Mouse (Mus musculus) heart, embryonic 12.5 days (tissue): ENCODE measurements around the gene Wars. TPM values are rescaled to one million over a fixed set of nuclear protein-coding genes. Genes with fewer than 3 reads are reported as not detected.
"Not testable (repeated sequence)": the region's sequence is repeated elsewhere in the genome, so short reads cannot be mapped to it uniquely, and the experiment has no call there.

ENCODE experiments used
- ATAC-seq: fragments of 200-750 bp; cut with Nextera tagmentation; 2 replicates; pipeline ENCODE4 v1.8.0; 2017; ENCODE audit warnings: moderate TSS enrichment, moderate library complexity; ENCODE audit not compliant: insufficient number of reproducible peaks, low FRiP score
- H3K27ac ChIP-seq: fragments of 300-500 bp; sonication (generic); 2 replicates; pipeline ENCODE4 v1.5.1; 2016; ENCODE audit warnings: mild to moderate bottlenecking, moderate library complexity; ENCODE audit not compliant: poor library complexity, severe bottlenecking
- H3K27me3 ChIP-seq: fragments of 300-500 bp; sonication (generic); replicated peaks from 2 replicates; pipeline ENCODE4 v1.6.1; 2016; ENCODE audit warnings: mild to moderate bottlenecking, moderate library complexity
- H3K36me3 ChIP-seq: fragments of 300-500 bp; sonication (generic); 2 replicates; pipeline ENCODE4 v1.6.1; 2016; ENCODE audit warnings: mild to moderate bottlenecking, moderate library complexity
- H3K4me1 ChIP-seq: fragments of 300-500 bp; sonication (generic); replicated peaks from 2 replicates; pipeline ENCODE4 v1.6.1; 2016; ENCODE audit warnings: mild to moderate bottlenecking
- H3K4me2 ChIP-seq: fragments of 300-500 bp; sonication (generic); 2 replicates; pipeline ENCODE4 v1.6.1; 2016; ENCODE audit warnings: mild to moderate bottlenecking, moderate library complexity
- H3K4me3 ChIP-seq: fragments of 300-500 bp; sonication (generic); 2 replicates; pipeline ENCODE4 v1.5.1; 2016; ENCODE audit warnings: mild to moderate bottlenecking
- H3K9ac ChIP-seq: fragments of 300-500 bp; sonication (generic); 2 replicates; pipeline ENCODE4 v1.6.1; 2016; ENCODE audit warnings: mild to moderate bottlenecking, moderate library complexity
- H3K9me3 ChIP-seq: fragments of 300-500 bp; sonication (generic); replicated peaks from 2 replicates; pipeline ENCODE4 v1.6.1; 2016; ENCODE audit warnings: mild to moderate bottlenecking, moderate library complexity
- WGBS: fragments of 180-500 bp; shearing (Covaris S2); methylation state at CpG from one replicate; pipeline ENCODE4 v1.1.7; 2016; 5-methylcytosine and 5-hydroxymethylcytosine counted together
- polyA plus RNA-seq: library from polyadenylated mRNA; unstranded; fragments of >200 nt; fragmentation: Nextera tagmentation; extraction: Ambion mirVana; gene quantifications from 2 replicates; pipeline ENCODE4 v1.2.1, GENCODE M21; 2016

Gene Wars
- polyA plus RNA-seq, 1 experiment from 2014 or later: 71.5 TPM

DNA sequence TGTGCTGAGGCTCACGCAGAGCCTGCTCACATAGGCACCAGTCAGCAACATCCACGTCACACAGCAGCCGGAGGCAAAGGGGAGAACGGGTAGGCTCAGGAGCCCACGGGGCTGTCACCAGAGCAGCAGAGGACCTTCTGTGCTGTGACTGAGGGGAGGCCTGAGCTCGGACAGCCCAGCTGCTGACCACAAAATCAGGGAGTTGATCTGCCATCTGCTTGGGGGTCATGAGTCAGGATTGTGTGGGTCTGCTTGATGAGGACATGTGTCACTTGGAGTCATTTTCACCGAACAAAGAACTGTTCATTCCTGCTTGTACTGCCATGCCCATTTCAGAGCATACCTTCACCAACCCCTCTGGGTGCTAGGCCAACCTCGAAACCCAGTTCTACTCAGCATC is 37.8 kb downstream of the Wars start:
- Histone ChIP-seq H3K4me3 (no peak overlapping the region), H3K36me3 (peaks cover 22% of the 10 kb centered on the region), H3K9me3 (no peaks in the 10 kb centered on the region), H3K4me2 (no peak overlapping the region), H3K27ac (no peak overlapping the region), H3K4me1 (no peaks in the 10 kb centered on the region), H3K27me3 (no peaks in the 10 kb centered on the region), H3K9ac (no peak overlapping the region)
- no peak for ATAC-seq
- 87% methylated on average over 8 of the region's 8 CpGs for WGBS

DNA sequence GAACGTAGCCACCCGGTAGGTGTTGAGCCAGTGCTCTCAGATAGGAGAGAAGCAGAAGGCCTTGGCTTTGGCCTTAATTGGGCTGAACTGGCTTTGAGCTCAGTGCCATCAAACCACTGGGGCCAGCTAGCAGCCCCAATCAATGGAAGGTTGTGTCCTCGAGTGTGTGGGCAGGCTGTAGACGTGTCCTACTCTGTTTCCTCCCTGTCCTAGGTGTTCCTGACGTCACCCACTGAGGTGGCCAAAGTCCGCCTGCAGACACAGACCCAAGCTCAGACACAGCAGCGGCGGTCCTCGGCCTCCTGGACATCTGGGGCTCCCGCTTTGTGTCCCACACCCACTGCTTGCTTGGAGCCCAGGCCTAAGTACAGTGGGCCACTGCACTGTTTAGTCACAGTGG is 38.9 kb downstream of the Wars start:
- 86% methylated on average over 10 of the region's 10 CpGs for WGBS

DNA sequence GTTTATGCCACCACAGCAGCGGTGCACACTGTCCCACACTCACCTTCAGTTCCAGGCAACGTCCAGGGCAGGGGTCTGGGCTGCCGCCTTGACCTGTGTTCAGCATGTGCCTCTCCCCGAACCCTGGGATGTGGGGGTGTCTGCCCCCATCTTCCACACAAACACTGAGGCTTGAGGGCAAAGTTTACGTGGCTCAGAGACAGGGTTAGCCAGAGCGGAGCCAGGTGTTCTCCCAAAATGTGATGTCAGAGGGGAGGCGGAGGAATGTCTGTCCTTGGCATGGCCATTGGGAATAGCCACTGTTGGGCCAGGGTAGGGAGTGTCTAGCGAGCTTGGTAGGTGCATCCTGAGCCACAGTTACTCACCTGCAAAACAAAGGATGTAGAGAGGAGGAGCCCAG is 41.2 kb downstream of the Wars start:
- no peaks in the 10 kb centered on the region for H3K9me3 ChIP-seq
- H3K27me3 ChIP-seq: no peaks in the 10 kb centered on the region
- no peak overlapping the region for H3K9ac ChIP-seq
- WGBS: 87% methylated on average over 8 of the region's 8 CpGs
- H3K4me3 ChIP-seq: no peak overlapping the region
- no peak for ATAC-seq
- H3K4me1 ChIP-seq: no peaks in the 10 kb centered on the region
- H3K4me2 ChIP-seq: no peak overlapping the region
- peaks cover 3% of the 10 kb centered on the region; the same call in 1 of the 2 replicates for H3K36me3 ChIP-seq
- H3K27ac ChIP-seq: no peak overlapping the region

More for the DNA sequence above, 38.9 kb downstream of the Wars start:
- H3K4me1 ChIP-seq: no peaks in the 10 kb centered on the region
- H3K9me3 ChIP-seq: no peaks in the 10 kb centered on the region
- H3K4me2 ChIP-seq: no peak overlapping the region
- H3K27me3 ChIP-seq: no peaks in the 10 kb centered on the region
- H3K36me3 ChIP-seq: peaks cover 11% of the 10 kb centered on the region
- no peak overlapping the region for H3K27ac ChIP-seq
- no peak overlapping the region for H3K9ac ChIP-seq
- ATAC-seq: no peak
- H3K4me3 ChIP-seq: no peak overlapping the region

DNA sequence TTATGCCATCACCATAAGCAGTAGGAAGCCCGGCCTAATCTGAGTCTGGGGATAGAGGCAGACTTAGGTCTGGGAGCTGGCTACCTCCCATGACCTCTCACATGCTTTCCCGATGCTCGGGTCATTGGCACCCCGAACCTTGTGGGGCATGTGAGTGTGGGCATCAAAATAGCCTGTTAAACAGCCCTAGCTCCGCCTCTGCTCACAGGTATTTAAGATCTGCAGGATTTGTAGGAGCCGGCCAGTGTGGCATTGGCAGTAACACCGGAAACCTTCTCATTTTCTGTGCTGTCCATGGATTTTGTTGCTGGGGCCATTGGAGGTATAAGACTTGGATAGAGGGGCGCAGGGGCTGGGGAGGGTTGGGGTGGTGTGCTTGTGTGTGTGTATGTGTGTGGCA is 43.1 kb downstream of the Wars start:
- Histone ChIP-seq H3K9me3 (peaks cover 7% of the 10 kb centered on the region; the same call in 1 of the 2 replicates), H3K4me2 (no peak overlapping the region), H3K27ac (no peak overlapping the region), H3K27me3 (no peaks in the 10 kb centered on the region), H3K36me3 (peaks cover 11% of the 10 kb centered on the region; the same call in 1 of the 2 replicates), H3K4me3 (no peak overlapping the region), H3K9ac (no peak overlapping the region), H3K4me1 (no peaks in the 10 kb centered on the region)
- WGBS: 86% methylated on average over 8 of the region's 8 CpGs
- no peak for ATAC-seq

GRCm38 (mm10) chr12:108850129-108850528 is 43.8 kb downstream of the Wars start:
- ATAC-seq: no peak

GRCm38 (mm10) chr12:108849488-108850022 is 44.4 kb downstream of the Wars start:
- Histone ChIP-seq H3K27me3 (no peaks in the 10 kb centered on the region), H3K4me2 (no peak overlapping the region), H3K9me3 (peaks cover 7% of the 10 kb centered on the region; the same call in 1 of the 2 replicates), H3K4me1 (no peaks in the 10 kb centered on the region), H3K4me3 (no peak overlapping the region), H3K9ac (no peak overlapping the region), H3K36me3 (peaks cover 24% of the 10 kb centered on the region), H3K27ac (no peak overlapping the region)
- WGBS: 79% methylated on average over 4 of the region's 4 CpGs
- ATAC-seq: no peak

More at GRCm38 (mm10) chr12:108850129-108850528, 43.8 kb downstream of the Wars start:
- Histone ChIP-seq H3K9ac (no peak overlapping the region), H3K4me1 (no peaks in the 10 kb centered on the region), H3K27me3 (no peaks in the 10 kb centered on the region), H3K27ac (no peak overlapping the region), H3K36me3 (peaks cover 18% of the 10 kb centered on the region), H3K4me2 (no peak overlapping the region), H3K4me3 (no peak overlapping the region), H3K9me3 (peaks cover 7% of the 10 kb centered on the region; the same call in 1 of the 2 replicates)
- WGBS: 67% methylated on average over 8 of the region's 8 CpGs

GRCm38 (mm10) chr12:108848033-108848432 is 45.9 kb downstream of the Wars start:
- Histone ChIP-seq H3K9me3 (peaks cover 12% of the 10 kb centered on the region), H3K36me3 (peaks cover 36% of the 10 kb centered on the region)
- not testable (repeated sequence) for H3K9ac ChIP-seq, H3K27me3 ChIP-seq, H3K4me3 ChIP-seq, H3K4me1 ChIP-seq, H3K4me2 ChIP-seq, H3K27ac ChIP-seq, ATAC-seq
- WGBS: 89% methylated on average over 3 of the region's 3 CpGs

- peaks cover 12% of the 10 kb centered on the region for H3K9me3 ChIP-seq
- H3K27me3 ChIP-seq: no peaks in the 10 kb centered on the region
- ATAC-seq: no peak
- H3K9ac ChIP-seq: no peak overlapping the region
- no peak overlapping the region for H3K4me2 ChIP-seq
- peaks cover 73% of the 10 kb centered on the region for H3K36me3 ChIP-seq
- no peak overlapping the region for H3K27ac ChIP-seq
- no peak overlapping the region for H3K4me3 ChIP-seq
- 85% methylated on average over 7 of the region's 7 CpGs for WGBS
- H3K4me1 ChIP-seq: peaks cover 9% of the 10 kb centered on the region
Observed at GRCm38 (mm10) chr12:108842663-108843062, 51.3 kb downstream of the Wars start.

DNA sequence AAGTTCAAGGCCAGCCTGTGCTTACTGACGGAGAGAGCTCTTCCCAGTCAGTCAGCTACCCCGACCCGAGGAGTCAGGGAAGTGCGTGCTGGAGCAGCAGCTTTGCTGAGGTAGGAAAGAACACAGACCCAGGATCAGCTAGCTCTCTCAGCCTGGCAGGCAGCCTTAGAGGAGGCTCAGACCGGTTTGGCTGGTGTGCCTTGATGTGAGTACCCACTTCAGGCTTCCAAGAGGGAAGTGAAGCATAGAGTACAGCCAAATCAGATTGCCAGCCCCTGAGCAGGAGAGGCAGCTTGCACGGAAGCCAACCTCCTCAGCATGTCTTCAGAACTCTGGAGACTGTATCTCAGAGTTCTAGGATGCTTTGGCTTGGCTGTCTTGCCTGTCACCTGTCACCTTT is 52.8 kb downstream of the Wars start:
- H3K4me1 ChIP-seq: peaks cover 24% of the 10 kb centered on the region
- H3K9ac ChIP-seq: no peak overlapping the region
- WGBS: 86% methylated on average over 6 of the region's 6 CpGs
- no peak overlapping the region for H3K4me2 ChIP-seq
- peaks cover 5% of the 10 kb centered on the region; the same call in 1 of the 2 replicates for H3K9me3 ChIP-seq
- no peak for ATAC-seq
- H3K27me3 ChIP-seq: no peaks in the 10 kb centered on the region
- no peak overlapping the region for H3K4me3 ChIP-seq
- H3K36me3 ChIP-seq: peaks cover 66% of the 10 kb centered on the region
- no peak overlapping the region for H3K27ac ChIP-seq

GRCm38 (mm10) chr12:108836722-108837121 is 57.3 kb downstream of the Wars start:
- peak overlapping the region; percentile 72 for H3K4me3 ChIP-seq
- peak overlapping the region; percentile 80 for H3K9ac ChIP-seq
- no peaks in the 10 kb centered on the region for H3K9me3 ChIP-seq
- 0 out of 2 replicates have a peak, but pooled peaks cover 10% of the 10 kb centered on the region for H3K27me3 ChIP-seq
- 58% methylated on average over 7 of the region's 7 CpGs for WGBS
- H3K4me2 ChIP-seq: peak overlapping the region; percentile 99
- H3K4me1 ChIP-seq: peaks cover 38% of the 10 kb centered on the region
- peaks cover 28% of the 10 kb centered on the region for H3K36me3 ChIP-seq
- no peak for ATAC-seq
- H3K27ac ChIP-seq: no peak overlapping the region

DNA sequence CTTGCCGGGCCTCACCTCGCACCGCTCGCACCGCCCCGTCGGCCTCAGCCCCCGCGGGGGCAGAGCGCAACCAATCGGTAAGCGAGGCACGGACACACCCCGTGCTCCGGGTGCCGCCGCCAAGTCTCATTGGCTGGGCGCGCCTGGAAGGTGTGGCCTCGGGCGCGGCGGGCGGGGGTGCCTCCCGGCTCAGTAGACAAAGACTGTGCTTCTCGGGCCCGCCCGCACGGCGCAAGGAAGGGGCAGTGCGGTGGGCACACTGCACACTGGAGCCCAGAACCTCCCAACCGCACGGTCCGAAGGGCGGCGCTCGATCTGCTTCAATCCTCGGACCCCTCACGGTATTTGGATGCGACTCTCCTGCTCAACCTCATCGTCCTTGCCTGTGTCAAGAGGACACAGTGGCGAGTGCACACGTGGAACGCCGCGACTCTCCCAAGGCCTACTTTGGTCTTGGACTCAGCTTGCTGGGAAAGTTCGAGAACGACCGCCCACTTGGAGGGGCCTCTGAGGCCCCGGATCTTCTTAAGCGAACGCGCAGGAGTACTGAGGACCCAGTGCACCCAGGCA is 58.0 kb downstream of the Wars start, which contains the start of the genes Slc25a29 and Slc25a47:
Slc25a29 (minus strand) TSS at position 44 of the 570 bp plus-strand sequence.
Slc25a47 (plus strand) TSS at position 207 of the 570 bp plus-strand sequence.
- Histone ChIP-seq H3K4me3 (peak within 1 kb of the TSS; percentile 72), H3K9me3 (no peaks in the 10 kb centered on the region), H3K36me3 (peaks cover 20% of the 10 kb centered on the region), H3K27me3 (0 out of 2 replicates have a peak, but pooled peaks cover 10% of the 10 kb centered on the region), H3K4me1 (peaks cover 38% of the 10 kb centered on the region), H3K27ac (peak within 1 kb of the TSS; percentile 76), H3K4me2 (peak within 1 kb of the TSS; percentile 99), H3K9ac (peak within 1 kb of the TSS; percentile 82)
- peak; percentile 99 for ATAC-seq
- WGBS: under 1% methylated on average over 49 of the region's 53 CpGs
